Mouse (Mus musculus) midbrain, embryonic 16.5 days (tissue): Measurements from ENCODE around the gene Gm20521. TPM values are rescaled to one million over a fixed set of nuclear protein-coding genes. Genes with fewer than 3 reads are reported as not detected.

Experiments used
- ATAC-seq: fragments of 200-750 bp; cut with Nextera tagmentation; 2 replicates; pipeline ENCODE4 v1.8.0; 2017; ENCODE audit warnings: moderate TSS enrichment
- H3K27ac ChIP-seq: fragments of 300-500 bp; sonication (generic); 2 replicates; pipeline ENCODE4 v1.5.1; 2014; ENCODE audit warnings: mild to moderate bottlenecking, low read length, mixed read lengths
- H3K27me3 ChIP-seq: fragments of 300-500 bp; sonication (generic); 2 replicates; pipeline ENCODE4 v1.6.1; 2014; ENCODE audit warnings: low read depth, low read length, mixed read lengths; ENCODE audit not compliant: control insufficient read depth, insufficient read depth
- H3K36me3 ChIP-seq: fragments of 300-500 bp; sonication (generic); 2 replicates; pipeline ENCODE4 v1.6.1; 2014; ENCODE audit warnings: mild to moderate bottlenecking, low read length, moderate library complexity, mixed read lengths; ENCODE audit not compliant: control insufficient read depth, insufficient read depth
- H3K4me1 ChIP-seq: fragments of 300-500 bp; sonication (generic); 2 replicates; pipeline ENCODE4 v1.6.1; 2014; ENCODE audit warnings: mild to moderate bottlenecking, low read length, mixed read lengths; ENCODE audit not compliant: control insufficient read depth, insufficient read depth
- H3K4me2 ChIP-seq: fragments of 300-500 bp; sonication (generic); 2 replicates; pipeline ENCODE4 v1.6.1; 2014; ENCODE audit warnings: mild to moderate bottlenecking, low read length, mixed read lengths
- H3K4me3 ChIP-seq: fragments of 300-500 bp; sonication (generic); 2 replicates; pipeline ENCODE4 v1.5.1; 2014; ENCODE audit warnings: low read depth, mild to moderate bottlenecking, low read length, moderate library complexity, mixed read lengths
- H3K9ac ChIP-seq: fragments of 300-500 bp; sonication (generic); 2 replicates; pipeline ENCODE4 v1.6.1; 2014; ENCODE audit warnings: low read depth, low read length, mixed read lengths
- H3K9me3 ChIP-seq: fragments of 300-500 bp; sonication (generic); replicated peaks from 2 replicates; pipeline ENCODE4 v1.6.1; 2014; ENCODE audit warnings: mild to moderate bottlenecking, low read length, mixed read lengths; ENCODE audit not compliant: control insufficient read depth, poor library complexity, severe bottlenecking
- WGBS: fragments of 180-500 bp; shearing (Covaris S2); extraction: QIAGEN DNeasy Blood & Tissue Kit; methylation state at CpG from one replicate; pipeline ENCODE4 v1.1.7; 2014; 5-methylcytosine and 5-hydroxymethylcytosine counted together
- polyA plus RNA-seq: library from polyadenylated mRNA; unstranded; fragments of >200 nt; fragmentation: Nextera tagmentation; extraction: Ambion mirVana; gene quantifications from 2 replicates; pipeline ENCODE4 v1.2.1, GENCODE M21; 2015

Gm20521 gene
- polyA plus RNA-seq, 1 experiment from 2014 or later, result not detected

DNA sequence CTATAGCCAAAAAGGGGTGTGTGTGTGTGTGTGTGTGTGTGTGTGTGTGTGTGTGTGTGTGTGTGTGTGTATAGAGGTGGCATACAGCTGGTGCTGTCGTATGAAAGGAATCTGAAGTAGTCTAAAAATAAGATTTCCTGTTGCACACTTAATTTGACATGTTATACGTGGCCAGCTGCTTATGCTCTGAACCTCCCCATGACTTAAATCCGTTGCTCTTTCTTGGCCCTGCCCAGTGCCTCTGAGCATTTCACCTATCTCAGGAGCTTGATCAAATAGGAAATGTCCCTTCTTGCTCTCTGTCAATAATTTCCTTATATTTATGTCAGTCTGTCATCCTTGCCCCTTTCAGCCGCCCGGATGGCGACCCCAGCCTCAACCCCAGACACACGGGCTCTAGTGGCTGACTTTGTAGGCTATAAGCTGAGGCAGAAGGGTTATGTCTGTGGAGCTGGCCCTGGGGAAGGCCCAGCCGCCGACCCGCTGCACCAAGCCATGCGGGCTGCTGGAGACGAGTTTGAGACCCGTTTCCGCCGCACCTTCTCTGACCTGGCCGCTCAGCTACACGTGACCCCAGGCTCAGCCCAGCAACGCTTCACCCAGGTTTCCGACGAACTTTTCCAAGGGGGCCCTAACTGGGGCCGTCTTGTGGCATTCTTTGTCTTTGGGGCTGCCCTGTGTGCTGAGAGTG lies 926 bp downstream of the Gm20521 start:
- H3K4me1 ChIP-seq, result peaks cover 17% of the 10 kb centered on the region
- peak overlapping the region; percentile 87 for H3K27ac ChIP-seq
- 28% methylated on average over 21 of the region's 21 CpGs for WGBS
- H3K4me3 ChIP-seq, result peak overlapping the region; percentile 60
- no peaks in the 10 kb centered on the region for H3K27me3 ChIP-seq
- H3K4me2 ChIP-seq, result peak overlapping the region; percentile 76
- no peaks in the 10 kb centered on the region for H3K36me3 ChIP-seq
- H3K9me3 ChIP-seq, result no peaks in the 10 kb centered on the region
- peak overlapping the region; percentile 78 for H3K9ac ChIP-seq
- no peak; the same call in 1 of the 2 replicates for ATAC-seq

DNA sequence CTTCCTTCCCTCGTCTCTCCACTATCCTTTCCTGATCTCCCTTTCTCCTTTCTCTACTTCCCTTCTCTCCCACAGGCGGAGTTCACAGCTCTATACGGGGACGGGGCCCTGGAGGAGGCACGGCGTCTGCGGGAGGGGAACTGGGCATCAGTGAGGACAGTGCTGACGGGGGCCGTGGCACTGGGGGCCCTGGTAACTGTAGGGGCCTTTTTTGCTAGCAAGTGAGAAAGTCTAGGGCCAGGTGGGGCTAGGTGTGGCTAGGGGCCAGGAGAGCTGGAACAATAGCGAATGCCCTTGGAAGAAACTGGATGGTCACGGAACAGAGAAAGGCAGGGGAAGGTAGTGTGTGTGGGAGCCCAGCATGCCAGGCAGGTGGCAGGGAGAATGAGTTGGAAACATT lies 2.1 kb downstream of the Gm20521 start:
- no peak overlapping the region; the same call in 1 of the 2 replicates for H3K4me2 ChIP-seq
- H3K4me3 ChIP-seq, result no peak overlapping the region
- WGBS, result 92% methylated on average over 11 of the region's 11 CpGs

DNA sequence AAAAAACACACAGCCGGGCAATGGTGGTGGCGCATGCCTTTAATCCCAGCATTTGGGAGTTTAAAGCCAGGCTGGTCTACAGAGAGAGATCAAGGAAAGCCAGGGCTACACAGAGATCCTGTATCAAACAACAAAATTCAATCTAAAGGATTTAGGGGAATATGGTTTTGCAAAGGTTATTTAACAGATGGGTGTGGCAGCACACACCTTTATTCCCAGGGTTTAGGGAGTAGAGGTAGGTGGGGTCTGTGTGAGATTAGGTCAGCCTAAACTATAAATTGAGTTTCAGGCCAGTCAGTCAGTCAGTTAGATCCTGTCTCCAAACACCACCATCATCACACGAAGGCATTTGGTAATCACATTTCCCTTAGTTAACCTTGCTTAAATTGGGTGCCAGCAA lies 9.0 kb downstream of the Gm20521 start, which contains the start of gene Pabpn1:
Pabpn1 (plus strand) TSS at position 301 of the 400 bp plus-strand sequence.
- H3K9ac ChIP-seq, result no peak within 1 kb of the TSS

More for the DNA sequence above, 2.1 kb downstream of the Gm20521 start:
- Histone ChIP-seq H3K4me1 (peaks cover 17% of the 10 kb centered on the region), H3K9me3 (no peaks in the 10 kb centered on the region), H3K27me3 (no peaks in the 10 kb centered on the region), H3K36me3 (no peaks in the 10 kb centered on the region), H3K27ac (no peak overlapping the region), H3K9ac (no peak overlapping the region)
- no peak for ATAC-seq

DNA sequence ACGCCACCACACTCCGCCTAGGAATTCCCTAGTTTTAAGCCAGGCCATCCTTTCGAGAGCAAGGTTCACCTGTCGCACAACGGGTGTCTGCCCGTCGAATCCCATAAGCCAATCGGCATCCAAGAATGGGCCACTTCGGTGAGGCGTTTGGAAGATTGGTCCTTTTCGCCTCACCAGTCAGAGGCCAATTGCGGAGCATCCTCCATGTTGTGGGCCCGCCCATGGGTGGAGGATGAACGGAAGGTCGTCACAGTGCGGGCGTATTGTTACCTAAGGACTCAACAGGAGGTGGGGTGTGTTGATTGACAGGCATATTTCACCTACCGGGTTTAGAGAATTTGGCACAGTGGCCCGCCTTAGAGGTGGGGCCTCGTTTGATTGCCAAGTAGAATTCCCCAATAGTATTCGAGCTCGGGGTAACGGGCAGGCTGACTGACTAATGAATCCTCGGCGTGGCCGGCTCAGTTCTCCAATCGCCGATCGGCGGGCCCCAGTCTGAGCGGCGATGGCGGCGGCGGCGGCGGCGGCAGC lies 10.5 kb downstream of the Gm20521 start:
- under 1% methylated on average over 38 of the region's 38 CpGs for WGBS
- Histone ChIP-seq H3K4me3 (peak overlapping the region; percentile 95), H3K9me3 (no peaks in the 10 kb centered on the region), H3K27ac (peak overlapping the region; percentile 98), H3K36me3 (peaks cover 14% of the 10 kb centered on the region), H3K27me3 (no peaks in the 10 kb centered on the region), H3K9ac (peak overlapping the region; percentile 99), H3K4me2 (peak overlapping the region; percentile 42), H3K4me1 (peaks cover 17% of the 10 kb centered on the region)
- peak; percentile 98 for ATAC-seq

More for the DNA sequence above, 9.0 kb downstream of the Gm20521 start, which contains the start of gene Pabpn1:
- H3K4me3 ChIP-seq, result peak within 1 kb of the TSS; percentile 38
- H3K4me1 ChIP-seq, result peaks cover 17% of the 10 kb centered on the region
- H3K9me3 ChIP-seq, result no peaks in the 10 kb centered on the region
- peak within 1 kb of the TSS; percentile 42 for H3K4me2 ChIP-seq
- H3K27me3 ChIP-seq, result no peaks in the 10 kb centered on the region
- peaks cover 7% of the 10 kb centered on the region for H3K36me3 ChIP-seq
- WGBS, result 93% methylated on average over 3 of the region's 3 CpGs
- H3K27ac ChIP-seq, result peak within 1 kb of the TSS; percentile 78
- ATAC-seq, result no peak

DNA sequence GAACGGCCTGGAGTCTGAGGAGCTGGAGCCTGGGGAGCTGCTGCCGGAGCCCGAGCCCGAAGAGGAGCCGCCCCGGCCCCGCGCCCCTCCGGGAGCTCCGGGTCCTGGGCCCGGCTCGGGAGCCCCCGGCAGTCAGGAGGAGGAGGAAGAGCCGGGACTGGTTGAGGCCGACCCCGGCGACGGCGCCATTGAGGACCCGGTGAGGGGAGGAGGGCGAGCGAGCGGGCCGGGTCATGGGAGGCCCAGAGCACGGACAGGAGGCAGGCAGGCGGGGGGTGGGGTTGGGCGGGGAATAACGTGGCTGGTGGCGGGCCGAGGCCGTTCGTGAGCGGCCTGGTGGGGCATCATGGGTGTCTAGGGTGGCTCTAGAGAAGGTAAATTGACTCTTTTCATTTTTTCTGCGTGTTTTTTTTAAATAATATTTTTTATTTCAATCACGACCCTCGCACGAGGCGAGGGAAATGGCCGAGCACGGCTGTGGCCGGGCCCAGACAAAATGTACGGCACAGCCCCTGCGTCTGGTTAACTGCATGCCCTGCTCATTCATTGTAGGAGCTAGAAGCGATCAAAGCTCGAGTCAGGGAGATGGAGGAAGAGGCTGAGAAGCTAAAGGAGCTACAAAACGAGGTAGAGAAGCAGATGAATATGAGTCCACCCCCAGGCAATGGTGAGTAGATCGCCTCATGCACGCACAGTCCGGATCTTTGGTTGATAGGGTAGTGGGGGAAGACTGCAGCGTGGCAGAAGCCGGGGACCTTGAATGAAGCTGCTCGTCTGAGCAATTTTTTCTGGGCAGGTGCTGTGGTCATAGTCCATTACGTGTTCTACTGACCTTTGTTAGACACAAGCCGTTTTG lies 11.3 kb downstream of the Gm20521 start:
- H3K27ac ChIP-seq, result peak overlapping the region; percentile 98
- no peaks in the 10 kb centered on the region for H3K27me3 ChIP-seq
- H3K4me2 ChIP-seq, result peak overlapping the region; percentile 81
- no peaks in the 10 kb centered on the region for H3K9me3 ChIP-seq
- ATAC-seq, result peak; percentile 61
- peaks cover 17% of the 10 kb centered on the region for H3K4me1 ChIP-seq
- H3K4me3 ChIP-seq, result peak overlapping the region; percentile 95
- WGBS, result under 1% methylated on average over 47 of the region's 54 CpGs
- peak overlapping the region; percentile 99 for H3K9ac ChIP-seq
- peaks cover 17% of the 10 kb centered on the region for H3K36me3 ChIP-seq

DNA sequence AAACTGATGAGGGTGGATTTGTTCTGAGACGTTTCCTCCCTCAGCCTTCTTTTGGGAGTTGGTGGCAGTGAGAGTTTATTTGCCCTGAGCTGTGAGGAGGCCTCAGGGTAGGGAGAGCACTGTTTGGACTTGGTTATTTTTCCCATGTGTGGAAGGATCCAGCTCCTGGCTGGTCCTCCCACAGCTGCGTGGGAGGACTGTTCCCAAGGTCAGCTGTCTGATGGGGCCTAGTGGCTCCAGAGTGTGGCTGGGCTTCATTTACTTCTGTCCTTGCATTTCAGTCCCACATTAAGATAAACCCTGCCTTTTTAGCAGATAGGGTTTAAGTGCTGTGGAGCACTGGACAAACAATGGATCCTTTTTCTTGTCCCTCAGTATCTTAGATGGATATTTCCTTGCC lies 14.2 kb downstream of the Gm20521 start:
- Histone ChIP-seq H3K27me3 (no peaks in the 10 kb centered on the region), H3K27ac (no peak overlapping the region), H3K36me3 (peaks cover 17% of the 10 kb centered on the region), H3K9ac (no peak overlapping the region), H3K4me3 (no peak overlapping the region), H3K9me3 (no peaks in the 10 kb centered on the region), H3K4me2 (no peak overlapping the region), H3K4me1 (peaks cover 17% of the 10 kb centered on the region)
- ATAC-seq, result no peak
- WGBS, result 68% methylated on average over 2 of the region's 2 CpGs

DNA sequence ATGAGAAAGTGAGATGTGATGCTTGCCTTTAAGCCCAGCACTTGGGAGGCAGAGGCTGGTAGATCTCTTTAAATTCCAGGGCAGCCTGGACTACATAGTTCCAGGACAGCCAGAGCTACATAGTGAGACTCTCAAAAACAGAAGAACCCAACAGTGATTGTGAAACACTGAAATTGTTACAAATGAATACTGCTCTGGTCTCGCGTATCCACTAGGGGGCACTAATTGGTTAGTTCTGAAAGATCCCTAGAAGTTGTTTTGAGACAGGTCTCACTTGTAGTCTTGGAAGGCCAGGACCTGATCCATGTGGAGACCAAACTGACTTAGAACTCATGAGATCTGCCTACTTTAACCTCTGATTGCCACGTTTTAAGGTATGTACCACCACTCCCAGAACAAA lies 17.1 kb downstream of the Gm20521 start:
- WGBS, result 0% methylated on average over 3 of the region's 3 CpGs
- no peak overlapping the region for H3K4me3 ChIP-seq
- no peaks in the 10 kb centered on the region for H3K9me3 ChIP-seq
- H3K9ac ChIP-seq, result no peak overlapping the region
- H3K36me3 ChIP-seq, result peaks cover 23% of the 10 kb centered on the region
- no peaks in the 10 kb centered on the region for H3K27me3 ChIP-seq
- H3K4me1 ChIP-seq, result peaks cover 11% of the 10 kb centered on the region
- H3K4me2 ChIP-seq, result no peak overlapping the region
- ATAC-seq, result peak; percentile 43; the same call in 1 of the 2 replicates
- H3K27ac ChIP-seq, result peak overlapping the region; percentile 43; the same call in 1 of the 2 replicates

DNA sequence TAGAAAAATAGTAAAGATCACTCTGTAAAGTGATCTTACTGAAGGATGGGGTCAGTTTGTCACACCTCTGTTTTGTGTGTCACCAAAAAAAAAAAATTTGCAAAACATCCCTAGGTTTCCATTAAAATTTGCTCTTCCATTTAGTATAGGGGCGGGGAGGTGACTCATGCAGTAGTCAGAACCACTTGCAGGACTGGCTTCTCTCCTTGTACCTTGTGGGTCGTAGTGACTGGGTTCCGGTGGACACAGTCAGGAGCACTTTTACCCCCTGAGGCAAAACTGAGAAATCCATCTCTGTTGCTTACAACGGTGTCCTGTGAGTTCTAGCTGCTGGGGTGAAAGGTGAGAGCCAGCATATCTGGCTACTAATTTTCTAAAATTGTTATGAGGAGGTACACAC lies 20.4 kb downstream of the Gm20521 start:
- H3K36me3 ChIP-seq, result peaks cover 27% of the 10 kb centered on the region
- H3K9ac ChIP-seq, result no peak overlapping the region
- no peaks in the 10 kb centered on the region for H3K9me3 ChIP-seq
- WGBS, result 93% methylated on average over 4 of the region's 4 CpGs
- no peak overlapping the region for H3K4me3 ChIP-seq
- H3K4me1 ChIP-seq, result no peaks in the 10 kb centered on the region
- H3K27me3 ChIP-seq, result no peaks in the 10 kb centered on the region
- no peak for ATAC-seq
- no peak overlapping the region for H3K4me2 ChIP-seq
- no peak overlapping the region for H3K27ac ChIP-seq
